Mouse (Mus musculus) stomach, embryonic 16.5 days (tissue): ENCODE data around the gene Mgst1. TPM values are rescaled to one million over a fixed set of nuclear protein-coding genes. Genes with fewer than 3 reads are reported as not detected.

Experiments
- polyA plus RNA-seq: library from polyadenylated mRNA; unstranded; fragments of >200 nt; fragmentation: Nextera tagmentation; extraction: Ambion mirVana; gene quantifications from 2 replicates; pipeline ENCODE4 v1.2.1, GENCODE M21; 2015

Mgst1 gene
- polyA plus RNA-seq, 1 experiment from 2014 or later: 281 TPM

Other genes starting within 250 kb of the Mgst1 start
- not detected in 2 replicates for gene Slc15a5, start 60.4 kb upstream of the Mgst1 start, polyA plus RNA-seq